Mouse (Mus musculus) cerebellum, postnatal 36 days (tissue): ENCODE data around the gene Dstn.

Experiments
- DNase-seq, 2 experiments: peaks; one replicate each; pipeline ENCODE4 v3.0.0; 2021 to 2022; ENCODE audit warnings: mixed read lengths in 2 of 2

Dstn gene

GRCm38 (mm10) chr2:143916229-143916628 is 1.1 kb downstream of the Dstn start:
- no peak for DNase-seq

GRCm38 (mm10) chr2:143917622-143918021 is 2.5 kb downstream of the Dstn start:
- no peak for DNase-seq

GRCm38 (mm10) chr2:143918831-143919502 is 3.8 kb downstream of the Dstn start:
- DNase-seq: no peak

- DNase-seq: no peak
These were observed 9.0 kb downstream of the Dstn start for GRCm38 (mm10) chr2:143924085-143924484.

- no peak for DNase-seq
These were observed 10.7 kb downstream of the Dstn start for GRCm38 (mm10) chr2:143925826-143926225.

- no peak for DNase-seq
These were observed 14.6 kb downstream of the Dstn start for GRCm38 (mm10) chr2:143929607-143930311.

GRCm38 (mm10) chr2:143932340-143932873 is 17.3 kb downstream of the Dstn start:
- DNase-seq: no peak

- DNase-seq: no peak
These were observed 18.4 kb downstream of the Dstn start for GRCm38 (mm10) chr2:143933516-143933915.

GRCm38 (mm10) chr2:143934439-143934838 is 19.3 kb downstream of the Dstn start:
- no peak for DNase-seq

- no peak for DNase-seq
These were observed 22.7 kb downstream of the Dstn start for GRCm38 (mm10) chr2:143937861-143938260.

- DNase-seq: no peak
These were observed 25.3 kb downstream of the Dstn start for GRCm38 (mm10) chr2:143940406-143940805.

GRCm38 (mm10) chr2:143944796-143945195 is 29.7 kb downstream of the Dstn start:
- DNase-seq: no peak

GRCm38 (mm10) chr2:143945466-143946075 is 30.5 kb downstream of the Dstn start:
- no peak for DNase-seq

GRCm38 (mm10) chr2:143946399-143946798 is 31.3 kb downstream of the Dstn start:
- no peak for DNase-seq

- DNase-seq: no peak
These were observed 32.9 kb downstream of the Dstn start for GRCm38 (mm10) chr2:143947981-143948380.

GRCm38 (mm10) chr2:143948416-143948815 is 33.3 kb downstream of the Dstn start:
- no peak for DNase-seq

GRCm38 (mm10) chr2:143949217-143949616 is 34.1 kb downstream of the Dstn start:
- DNase-seq: no peak

- DNase-seq: no peak
These were observed 35.3 kb downstream of the Dstn start for GRCm38 (mm10) chr2:143950290-143951027.

- DNase-seq: no peak
These were observed 35.9 kb downstream of the Dstn start for GRCm38 (mm10) chr2:143951028-143951420.

GRCm38 (mm10) chr2:143951546-143952315 is 36.6 kb downstream of the Dstn start:
- DNase-seq: peak in 1 of 2 experiments; percentile 25

GRCm38 (mm10) chr2:143953944-143954343 is 38.8 kb downstream of the Dstn start:
- DNase-seq: no peak

- no peak for DNase-seq
These were observed 39.9 kb downstream of the Dstn start for GRCm38 (mm10) chr2:143955004-143955403.
